Comparison of ENCODE assay signal across 18 mouse cellular contexts in the genomic region with DNA sequence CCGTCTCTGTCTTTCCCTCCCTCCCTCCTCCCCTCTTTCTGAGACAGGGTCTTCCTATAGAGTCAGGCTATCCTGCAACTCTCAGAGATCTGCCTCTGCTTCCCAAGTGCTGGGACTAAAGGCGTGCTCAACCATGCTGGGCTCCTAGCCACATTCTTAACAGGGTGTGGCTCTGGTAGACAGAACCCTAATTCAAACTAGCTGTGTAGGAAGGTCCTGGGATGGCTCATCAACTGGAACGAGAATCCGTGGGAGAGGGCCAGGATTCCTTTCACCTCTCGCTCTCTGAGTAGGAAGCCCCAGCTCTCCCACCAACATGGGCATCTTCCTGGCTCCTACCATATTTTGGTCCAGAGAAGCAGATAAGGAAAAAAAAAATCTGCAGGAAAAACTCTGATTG. TPM values are rescaled to one million over a fixed set of nuclear protein-coding genes. Genes with fewer than 3 reads are reported as not detected.
DNase-seq lines count a peak whose midpoint lies in the region; ATAC-seq and TF ChIP-seq lines count a peak whose summit lies in the region.
"Had no signal": no experiment of that assay in that cellular context is flagged by ENCODE, and none has a peak within 500 bp of the region (broad histone marks: within the 10 kb centered on the region; RNA-seq: fewer than 3 reads in every experiment).

No protein-coding gene starts in this region.

- H3K4me3 ChIP-seq in kidney, embryonic 15.5 days (replicated peaks) = no peak overlapping the region
- H3K4me3 ChIP-seq in testis, adult 2 months (ENCODE audit: control insufficient read depth, low read depth, low read length) = peak overlapping the region; percentile 79
- no peak overlapping the region for H3K4me3 ChIP-seq in stomach, postnatal 0 days (ENCODE audit: low read depth, low read length)
- H3K4me3 ChIP-seq in hindbrain, embryonic 14.5 days (replicated peaks; ENCODE audit: low read length) = no peak overlapping the region
- H3K4me3 ChIP-seq: forebrain, embryonic 10.5 days; heart, embryonic 10.5 days had no signal

- peak; percentile 74; the same call in 1 of the 2 replicates for ATAC-seq in kidney, embryonic 15.5 days (replicated peaks; ENCODE audit: low FRiP score)
- ATAC-seq in stomach, postnatal 0 days (ENCODE audit: low FRiP score, low TSS enrichment) = peak; percentile 51
- no peak for ATAC-seq in hindbrain, embryonic 14.5 days (ENCODE audit: low FRiP score)
- ATAC-seq: hindbrain, embryonic 16.5 days had no signal

- no peak for DNase-seq in kidney, adult 9 months
- DNase-seq in testis, postnatal 14 days (ENCODE audit: low spot score) = no peak
- DNase-seq in ZHBTc4 (ENCODE audit: low read depth, low spot score) = peak; percentile 50
- no peak for DNase-seq in stomach, postnatal 0 days (ENCODE audit: low spot score)
- DNase-seq in hindbrain, embryonic 14.5 days (ENCODE audit: low spot score) = no peak
- DNase-seq: adrenal gland, postnatal 36 days; cerebellum, adult 9-10 months; embryo, embryonic 11 days; gastrocnemius, postnatal 25 days; layer of hippocampus, postnatal 36 days; left cerebral cortex, postnatal 4 days; thymus, postnatal 36 days had no signal

- H3K27ac ChIP-seq in kidney, embryonic 15.5 days = 0 out of 2 replicates have a peak overlapping the region, but pooled peaks have one; percentile 20
- 0 out of 2 replicates have a peak overlapping the region, but pooled peaks have one; percentile 32 for H3K27ac ChIP-seq in testis, adult 2 months (ENCODE audit: control insufficient read depth, insufficient read depth, low read depth, low read length)
- H3K27ac ChIP-seq in stomach, postnatal 0 days (replicated peaks) = peak overlapping the region; percentile 3; the same call in 1 of the 2 replicates
- H3K27ac ChIP-seq in hindbrain, embryonic 14.5 days = no peak overlapping the region
- H3K27ac ChIP-seq: forebrain, embryonic 10.5 days; heart, embryonic 10.5 days had no signal

- WGBS in kidney, embryonic 15.5 days = 47% methylated on average over 5 of the region's 5 CpGs
- WGBS in stomach, postnatal 0 days = 49% methylated on average over 5 of the region's 5 CpGs
- WGBS in hindbrain, embryonic 14.5 days = 71% methylated on average over 5 of the region's 5 CpGs

- peaks cover 11% of the 10 kb centered on the region for H3K4me1 ChIP-seq in kidney, embryonic 15.5 days
- peaks cover 14% of the 10 kb centered on the region for H3K4me1 ChIP-seq in testis, adult 2 months (ENCODE audit: control insufficient read depth, insufficient read depth, low read length)
- H3K4me1 ChIP-seq in stomach, postnatal 0 days (replicated peaks; ENCODE audit: control insufficient read depth, insufficient read depth) = no peaks in the 10 kb centered on the region
- H3K4me1 ChIP-seq in hindbrain, embryonic 14.5 days (replicated peaks; ENCODE audit: control insufficient read depth, insufficient read depth, low read length) = no peaks in the 10 kb centered on the region

- no peaks in the 10 kb centered on the region for H3K9me3 ChIP-seq in kidney, embryonic 15.5 days (replicated peaks)
- no peaks in the 10 kb centered on the region for H3K9me3 ChIP-seq in stomach, postnatal 0 days (ENCODE audit: control insufficient read depth, low read length)
- no peaks in the 10 kb centered on the region for H3K9me3 ChIP-seq in hindbrain, embryonic 14.5 days (ENCODE audit: control insufficient read depth, low read length)
- H3K9me3 ChIP-seq: forebrain, embryonic 10.5 days; heart, embryonic 10.5 days had no signal

- no peak overlapping the region for H3K4me2 ChIP-seq in kidney, embryonic 15.5 days
- no peak overlapping the region for H3K4me2 ChIP-seq in stomach, postnatal 0 days (replicated peaks; ENCODE audit: low read depth)
- H3K4me2 ChIP-seq in hindbrain, embryonic 14.5 days (replicated peaks) = no peak overlapping the region
- H3K4me2 ChIP-seq: lung, embryonic 14.5 days had no signal

- no peak for TF ChIP-seq CTCF in testis, adult 2 months (IDR thresholded peaks at IDR 0.05; ENCODE audit: control insufficient read depth, insufficient read depth, insufficient replicate concordance, low read depth, low read length)
- TF ChIP-seq CTCF in stomach, postnatal 0 days (IDR thresholded peaks at IDR 0.05; ENCODE audit: low read depth) = no peak

- no peaks in the 10 kb centered on the region for H3K36me3 ChIP-seq in kidney, embryonic 15.5 days
- no peaks in the 10 kb centered on the region for H3K36me3 ChIP-seq in testis, adult 2 months (ENCODE audit: control insufficient read depth, insufficient read depth, low read length)
- no peaks in the 10 kb centered on the region for H3K36me3 ChIP-seq in stomach, postnatal 0 days (ENCODE audit: control insufficient read depth, insufficient read depth, low read length)
- H3K36me3 ChIP-seq in hindbrain, embryonic 14.5 days (replicated peaks; ENCODE audit: control insufficient read depth, insufficient read depth) = no peaks in the 10 kb centered on the region
- H3K36me3 ChIP-seq: forebrain, embryonic 10.5 days; heart, embryonic 10.5 days had no signal

- TF ChIP-seq POLR2A in testis, adult 2 months (IDR thresholded peaks at IDR 0.05; ENCODE audit: control insufficient read depth, low read depth, low read length) = no peak

- H3K27me3 ChIP-seq in kidney, embryonic 15.5 days = no peaks in the 10 kb centered on the region
- no peaks in the 10 kb centered on the region for H3K27me3 ChIP-seq in testis, adult 2 months (ENCODE audit: control insufficient read depth, insufficient read depth, low read length)
- no peaks in the 10 kb centered on the region for H3K27me3 ChIP-seq in stomach, postnatal 0 days (ENCODE audit: control insufficient read depth, insufficient read depth, low read length)
- H3K27me3 ChIP-seq in hindbrain, embryonic 14.5 days (ENCODE audit: control insufficient read depth, insufficient read depth, low read length) = no peaks in the 10 kb centered on the region

- no peak overlapping the region for H3K9ac ChIP-seq in kidney, embryonic 15.5 days
- H3K9ac ChIP-seq in stomach, postnatal 0 days (ENCODE audit: low read length) = no peak overlapping the region
- no peak overlapping the region for H3K9ac ChIP-seq in hindbrain, embryonic 14.5 days
- H3K9ac ChIP-seq: lung, embryonic 14.5 days had no signal

- TF ChIP-seq EP300 in stomach, postnatal 0 days (optimal IDR thresholded peaks at IDR 0.05) = no peak

RNA-seq across cellular contexts. Expression of a gene that starts 10.0 kb away (rescaled TPM):
- polyA plus RNA-seq in kidney, embryonic 15.5 days (2015; fragmentation: Nextera tagmentation; extraction: Ambion mirVana) = 150 and 166 TPM in 2 replicates
- 53.1 and 64.0 TPM in 2 replicates for polyA plus RNA-seq in testis, adult 2 months (2012; rRNA removed)
- 117 and 145 TPM in 2 replicates for polyA plus RNA-seq in stomach, postnatal 0 days (2015; fragmentation: Nextera tagmentation; extraction: Ambion mirVana)
- polyA plus RNA-seq in hindbrain, embryonic 14.5 days (2014; fragmentation: Nextera tagmentation; extraction: Ambion mirVana) = 112 and 129 TPM in 2 replicates

RNA-seq across cellular contexts. Expression of a gene that starts 33.2 kb away (rescaled TPM):
- polyA plus RNA-seq in kidney, embryonic 15.5 days (2015; fragmentation: Nextera tagmentation; extraction: Ambion mirVana) = 144 and 148 TPM in 2 replicates
- polyA plus RNA-seq in testis, adult 2 months (2012; rRNA removed) = 45.2 TPM in 2 replicates
- polyA plus RNA-seq in stomach, postnatal 0 days (2015; fragmentation: Nextera tagmentation; extraction: Ambion mirVana) = 56.3 and 58.7 TPM in 2 replicates
- 143 and 145 TPM in 2 replicates for polyA plus RNA-seq in hindbrain, embryonic 14.5 days (2014; fragmentation: Nextera tagmentation; extraction: Ambion mirVana)

RNA-seq across cellular contexts. Expression of a gene that starts 59.8 kb away (rescaled TPM):
- polyA plus RNA-seq in kidney, embryonic 15.5 days (2015; fragmentation: Nextera tagmentation; extraction: Ambion mirVana) = 61.4 and 74.3 TPM in 2 replicates
- polyA plus RNA-seq in testis, adult 2 months (2012; rRNA removed) = 109 and 137 TPM in 2 replicates
- 39.9 and 44.8 TPM in 2 replicates for polyA plus RNA-seq in stomach, postnatal 0 days (2015; fragmentation: Nextera tagmentation; extraction: Ambion mirVana)
- 64.7 and 68.2 TPM in 2 replicates for polyA plus RNA-seq in hindbrain, embryonic 14.5 days (2014; fragmentation: Nextera tagmentation; extraction: Ambion mirVana)
